Mouse (Mus musculus) heart, embryonic 14.5 days (tissue): ENCODE data around the gene Ttc21a. TPM values are rescaled to one million over a fixed set of nuclear protein-coding genes. Genes with fewer than 3 reads are reported as not detected.
A peak's percentile ranks its signal among the peaks of the same experiment; 100 is the strongest.

Source experiments
- ATAC-seq: fragments of 200-750 bp; cut with Nextera tagmentation; 2 replicates; pipeline ENCODE4 v1.8.0; 2017; ENCODE audit warnings: low read depth, moderate TSS enrichment; ENCODE audit not compliant: insufficient number of reproducible peaks, insufficient read depth, low FRiP score
- H3K27ac ChIP-seq, 2 experiments: fragments of 200-500 bp in 1 of 2; fragments of 300-500 bp in 1 of 2; sonication (generic) in 1 of 2; replicated peaks in 1 of 2; 2 replicates each; pipeline ENCODE4 v1.5.1; 2012 to 2014; ENCODE audit warnings: low read depth in 2 of 2, low read length in 2 of 2, control low read depth in 1 of 2, mild to moderate bottlenecking in 1 of 2, mixed read lengths in 1 of 2; ENCODE audit not compliant: control insufficient read depth in 1 of 2, insufficient read depth in 1 of 2
- H3K27me3 ChIP-seq: fragments of 300-500 bp; sonication (generic); 2 replicates; pipeline ENCODE4 v1.6.1; 2014; ENCODE audit warnings: mild to moderate bottlenecking, low read length, control low read depth; ENCODE audit not compliant: control insufficient read depth, insufficient read depth
- H3K36me3 ChIP-seq: fragments of 300-500 bp; sonication (generic); 2 replicates; pipeline ENCODE4 v1.6.1; 2014; ENCODE audit warnings: mild to moderate bottlenecking, control low read depth, low read length, mixed read lengths; ENCODE audit not compliant: control insufficient read depth, insufficient read depth
- H3K4me1 ChIP-seq, 2 experiments: fragments of 200-500 bp in 1 of 2; fragments of 300-500 bp in 1 of 2; sonication (generic) in 1 of 2; 2 replicates each; pipeline ENCODE4 v1.6.1; 2012 to 2014; ENCODE audit warnings: low read length in 2 of 2, control low read depth in 1 of 2, mixed read lengths in 1 of 2; ENCODE audit not compliant: control insufficient read depth in 2 of 2, insufficient read depth in 2 of 2
- H3K4me2 ChIP-seq: fragments of 300-500 bp; sonication (generic); 2 replicates; pipeline ENCODE4 v1.6.1; 2014; ENCODE audit warnings: mild to moderate bottlenecking, low read length
- H3K4me3 ChIP-seq, 2 experiments: fragments of 200-500 bp in 1 of 2; fragments of 300-500 bp in 1 of 2; sonication (generic) in 1 of 2; 2 replicates each; pipeline ENCODE4 v1.5.1; 2012 to 2014; ENCODE audit warnings: low read length in 2 of 2, mild to moderate bottlenecking in 2 of 2, control low read depth in 1 of 2, low read depth in 1 of 2, moderate library complexity in 1 of 2; ENCODE audit not compliant: control insufficient read depth in 1 of 2, insufficient read depth in 1 of 2
- H3K9ac ChIP-seq: fragments of 300-500 bp; sonication (generic); 2 replicates; pipeline ENCODE4 v1.6.1; 2014; ENCODE audit warnings: mild to moderate bottlenecking, low read length
- H3K9me3 ChIP-seq: fragments of 300-500 bp; sonication (generic); 2 replicates; pipeline ENCODE4 v1.6.1; 2016; ENCODE audit warnings: low read length, control low read depth; ENCODE audit not compliant: control insufficient read depth
- WGBS: fragments of 180-500 bp; shearing (Covaris S2); extraction: QIAGEN DNeasy Blood & Tissue Kit; methylation state at CpG from one replicate; pipeline ENCODE4 v1.1.7; 2014; 5-methylcytosine and 5-hydroxymethylcytosine counted together
- polyA plus RNA-seq: library from polyadenylated mRNA; unstranded; fragments of >200 nt; fragmentation: Nextera tagmentation; extraction: Ambion mirVana; gene quantifications from 2 replicates; pipeline ENCODE4 v1.2.1, GENCODE M21; 2014

The Ttc21a gene
- polyA plus RNA-seq, 1 experiment from 2014 or later: 0.49 TPM

DNA sequence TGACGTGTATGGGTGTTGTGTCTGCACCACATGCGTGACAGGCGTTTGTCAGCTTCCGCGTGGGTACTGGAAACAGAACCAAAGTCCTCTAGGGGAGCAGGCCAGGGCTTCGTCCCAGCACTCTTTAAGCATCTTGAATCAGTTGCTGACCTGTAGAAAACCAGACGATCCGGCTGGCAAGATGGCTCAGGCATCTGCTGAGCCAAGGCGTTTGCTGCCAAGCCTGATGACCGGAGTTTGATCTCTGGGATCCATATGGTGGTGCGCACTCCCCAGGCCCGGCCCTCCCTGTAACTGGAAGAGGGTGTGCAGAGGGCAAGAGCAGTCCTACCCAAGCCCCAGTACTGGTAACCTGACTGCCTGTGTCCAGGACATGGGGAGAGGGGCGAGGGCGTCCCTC, 4.5 kb downstream of the Ttc21a start:
- Histone ChIP-seq H3K27me3 (no peaks in the 10 kb centered on the region), H3K4me2 (no peak overlapping the region), H3K9ac (no peak overlapping the region), H3K27ac (no peak overlapping the region), H3K4me3 (no peak overlapping the region), H3K9me3 (no peaks in the 10 kb centered on the region), H3K4me1 (peaks cover 3 to 4% of the 10 kb centered on the region in 2 experiments; a peak in 2 of 4 replicates), H3K36me3 (no peaks in the 10 kb centered on the region)
- 88% methylated on average over 14 of the region's 14 CpGs for WGBS
- no peak for ATAC-seq

DNA sequence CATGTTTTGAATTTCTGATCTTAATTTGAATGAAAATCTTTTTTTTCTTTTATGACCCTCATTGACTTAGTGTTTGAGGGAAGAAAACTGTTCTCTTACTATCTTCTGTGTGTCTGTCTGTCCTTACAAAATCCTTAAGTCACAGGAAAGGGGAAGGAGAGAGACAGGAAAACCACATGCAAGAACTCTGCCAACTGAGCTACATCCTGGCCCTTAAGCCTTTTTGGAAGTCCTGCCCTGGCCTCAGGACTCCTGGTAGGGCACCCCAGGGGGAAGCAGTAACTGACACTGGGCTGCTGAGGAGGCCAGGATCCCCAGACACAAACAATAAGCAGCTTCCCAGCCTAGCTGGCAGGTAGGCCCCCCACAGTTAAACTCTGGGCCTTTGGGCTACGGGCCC, 5.9 kb downstream of the Ttc21a start:
- no peak overlapping the region for H3K27ac ChIP-seq
- 77% methylated on average over 1 of the region's 1 CpGs for WGBS
- ATAC-seq: no peak

DNA sequence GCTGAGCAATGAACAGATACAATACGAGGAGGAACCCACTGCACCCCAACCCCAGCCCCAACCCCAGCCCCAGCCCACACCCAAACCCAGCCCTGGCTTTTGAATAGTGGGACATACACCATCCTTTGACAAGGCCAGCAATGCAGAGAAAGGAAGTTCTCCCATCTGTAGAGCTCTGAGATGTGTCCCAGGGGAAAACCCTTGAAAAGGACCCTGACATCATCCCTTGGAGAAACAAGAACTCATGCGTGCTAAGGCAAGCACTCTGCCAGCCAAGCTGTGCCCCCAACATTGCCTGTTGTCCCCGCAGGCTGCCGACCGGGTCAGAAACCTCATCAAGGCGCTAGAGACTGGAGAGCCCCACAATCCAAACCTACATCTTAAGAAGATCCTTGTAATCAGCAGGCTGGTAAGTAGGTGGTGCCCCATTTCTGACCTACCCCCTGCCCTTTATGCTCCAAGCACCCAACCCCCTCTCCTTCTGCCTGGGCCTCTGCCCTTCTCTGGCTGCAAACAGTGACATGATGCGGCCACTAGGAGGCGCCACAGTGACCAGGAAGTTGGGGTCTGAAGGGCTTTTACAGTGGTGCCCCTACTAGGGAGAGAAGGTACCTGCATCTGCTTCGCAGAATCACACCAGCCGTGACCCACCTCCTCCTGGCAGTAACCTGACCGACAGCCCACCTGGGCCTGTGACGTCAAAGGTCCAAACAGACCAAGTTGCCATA, 7.9 kb downstream of the Ttc21a start:
- H3K27ac ChIP-seq: no peak overlapping the region
- no peak for ATAC-seq

More for the DNA sequence above, 5.9 kb downstream of the Ttc21a start:
- no peak overlapping the region for H3K9ac ChIP-seq
- no peaks in the 10 kb centered on the region for H3K36me3 ChIP-seq
- no peaks in the 10 kb centered on the region for H3K9me3 ChIP-seq
- no peak overlapping the region for H3K4me3 ChIP-seq
- no peaks in the 10 kb centered on the region for H3K27me3 ChIP-seq
- peaks cover 0 to 2% of the 10 kb centered on the region in 2 experiments; a peak in 1 of 4 replicates for H3K4me1 ChIP-seq
- H3K4me2 ChIP-seq: no peak overlapping the region

DNA sequence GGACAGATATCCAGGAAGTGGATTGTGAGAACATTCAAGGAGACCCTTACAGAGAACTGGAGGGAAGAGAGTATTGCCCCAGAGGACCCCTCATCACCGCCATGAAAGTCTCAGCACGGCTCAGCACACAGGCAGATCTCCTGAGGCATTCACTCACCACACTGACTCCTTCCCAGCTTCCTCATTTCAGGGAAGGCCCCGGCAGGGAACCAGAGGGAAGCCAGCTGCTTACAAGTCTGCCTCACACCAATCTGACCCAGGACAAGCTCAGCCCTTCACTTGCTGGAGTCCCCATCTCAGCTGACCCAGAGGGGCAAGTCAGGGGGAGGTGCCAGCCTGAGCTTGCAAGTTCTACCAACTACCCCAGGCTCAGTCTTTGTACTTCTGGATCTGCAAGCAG, 11.4 kb downstream of the Ttc21a start:
- Histone ChIP-seq H3K27ac (no peak overlapping the region), H3K9me3 (no peaks in the 10 kb centered on the region), H3K27me3 (no peaks in the 10 kb centered on the region), H3K4me2 (no peak overlapping the region), H3K9ac (no peak overlapping the region), H3K4me1 (peaks cover 0 to 2% of the 10 kb centered on the region in 2 experiments; a peak in 1 of 4 replicates), H3K4me3 (no peak overlapping the region), H3K36me3 (no peaks in the 10 kb centered on the region)
- no peak for ATAC-seq
- 29% methylated on average over 3 of the region's 3 CpGs for WGBS

More for the DNA sequence above, 7.9 kb downstream of the Ttc21a start:
- H3K4me2 ChIP-seq: no peak overlapping the region
- no peak overlapping the region for H3K4me3 ChIP-seq
- H3K9ac ChIP-seq: no peak overlapping the region
- H3K9me3 ChIP-seq: no peaks in the 10 kb centered on the region
- H3K27me3 ChIP-seq: no peaks in the 10 kb centered on the region
- WGBS: 66% methylated on average over 12 of the region's 12 CpGs
- H3K4me1 ChIP-seq: peaks cover 0 to 2% of the 10 kb centered on the region in 2 experiments; a peak in 1 of 4 replicates
- no peaks in the 10 kb centered on the region for H3K36me3 ChIP-seq

DNA sequence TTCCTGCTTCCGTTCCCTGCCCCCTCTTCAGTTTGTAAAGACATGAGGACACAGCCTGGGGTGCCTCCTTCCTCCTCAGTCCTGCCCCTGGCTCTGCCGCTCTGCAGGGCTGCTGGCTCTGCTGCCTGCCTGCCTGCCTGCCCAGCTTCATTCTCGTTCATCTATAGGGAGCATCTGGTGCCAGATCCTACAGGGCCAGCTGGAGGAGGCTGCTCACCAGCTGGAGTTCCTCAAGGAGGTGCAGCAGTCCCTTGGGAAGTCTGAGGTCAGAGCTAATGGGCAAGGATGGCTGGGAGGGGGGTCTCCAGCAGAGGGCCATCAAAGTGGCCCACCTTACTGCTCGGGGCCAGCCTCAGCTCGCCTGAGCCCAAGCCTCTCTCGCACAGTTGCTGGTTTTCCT, 13.0 kb downstream of the Ttc21a start:
- Histone ChIP-seq H3K9ac (no peak overlapping the region), H3K9me3 (no peaks in the 10 kb centered on the region), H3K4me2 (no peak overlapping the region), H3K27me3 (no peaks in the 10 kb centered on the region), H3K4me3 (no peak overlapping the region), H3K27ac (no peak overlapping the region), H3K4me1 (peaks cover 0 to 2% of the 10 kb centered on the region in 2 experiments; a peak in 1 of 4 replicates), H3K36me3 (no peaks in the 10 kb centered on the region)
- WGBS: 46% methylated on average over 6 of the region's 6 CpGs
- ATAC-seq: no peak

DNA sequence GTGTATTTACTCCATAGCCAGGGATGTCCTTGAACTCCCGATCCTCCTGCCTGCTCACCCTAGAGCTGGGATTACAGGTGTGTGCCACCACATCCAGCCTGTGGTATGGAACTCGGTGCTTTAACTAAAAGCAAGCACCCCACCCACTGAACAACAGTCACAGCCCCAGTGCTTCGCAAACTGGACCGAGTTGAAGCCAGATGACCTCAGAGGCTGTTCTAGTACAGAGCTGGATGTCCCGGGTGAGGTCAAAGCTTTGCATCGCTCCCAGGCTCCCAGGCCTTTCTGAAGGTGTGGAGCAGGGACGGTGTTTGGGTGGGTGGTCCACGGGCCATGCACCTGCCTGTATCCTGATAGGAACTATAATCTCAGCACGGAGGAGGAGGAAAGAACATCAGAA, 14.0 kb downstream of the Ttc21a start:
- Histone ChIP-seq H3K4me1 (peaks cover 0 to 2% of the 10 kb centered on the region in 2 experiments; a peak in 1 of 4 replicates), H3K4me2 (no peak overlapping the region), H3K27ac (no peak overlapping the region), H3K9me3 (no peaks in the 10 kb centered on the region), H3K36me3 (no peaks in the 10 kb centered on the region), H3K9ac (no peak overlapping the region), H3K4me3 (no peak overlapping the region), H3K27me3 (no peaks in the 10 kb centered on the region)
- 72% methylated on average over 9 of the region's 9 CpGs for WGBS
- ATAC-seq: no peak

DNA sequence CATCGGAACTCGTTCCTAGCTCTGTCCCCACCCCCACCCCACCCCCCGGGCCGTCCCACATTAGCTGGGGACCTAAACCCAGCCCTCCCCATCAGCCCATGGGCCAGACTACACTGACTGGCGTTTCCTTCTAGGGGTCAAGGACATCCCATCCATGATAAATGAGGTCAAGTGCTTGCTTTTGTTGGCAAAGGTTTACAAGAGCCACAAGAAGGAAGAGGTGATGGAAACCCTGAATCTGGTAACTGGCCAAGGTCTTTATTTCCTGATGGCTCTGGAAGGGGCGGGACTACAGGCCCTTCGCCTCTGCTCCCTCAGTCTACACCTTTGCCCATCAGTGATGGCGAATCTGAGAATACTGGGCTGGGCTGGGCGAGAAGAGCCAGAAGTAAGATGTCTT, 21.4 kb downstream of the Ttc21a start:
- H3K27ac ChIP-seq: no peak overlapping the region
- H3K27me3 ChIP-seq: no peaks in the 10 kb centered on the region
- no peak overlapping the region for H3K9ac ChIP-seq
- no peaks in the 10 kb centered on the region for H3K36me3 ChIP-seq
- H3K4me3 ChIP-seq: no peak overlapping the region
- WGBS: 54% methylated on average over 9 of the region's 9 CpGs
- no peaks in the 10 kb centered on the region for H3K9me3 ChIP-seq
- no peak overlapping the region for H3K4me2 ChIP-seq
- ATAC-seq: no peak
- H3K4me1 ChIP-seq: peaks cover 8 to 12% of the 10 kb centered on the region in 2 experiments; a peak in 3 of 4 replicates

DNA sequence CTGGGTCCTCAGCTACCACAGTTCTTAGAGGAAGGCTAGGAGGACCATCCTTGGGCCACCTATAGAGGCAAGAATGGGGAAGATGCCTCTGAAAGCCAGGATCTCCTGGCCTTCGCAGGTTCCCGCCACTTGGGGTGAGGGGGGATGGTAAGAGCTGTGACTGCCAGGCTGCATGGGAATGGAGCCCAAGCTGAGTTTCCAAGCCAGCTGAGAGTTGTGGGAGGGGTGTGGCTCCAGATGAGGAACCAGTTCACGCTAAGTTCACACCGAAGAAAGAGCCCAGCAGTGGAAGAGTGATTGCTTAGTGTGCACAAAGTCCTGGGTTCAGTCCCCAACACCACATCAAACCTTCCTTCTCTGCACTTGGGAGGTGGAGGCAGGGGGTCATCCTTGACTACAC, 24.8 kb downstream of the Ttc21a start:
- Histone ChIP-seq H3K9ac (no peak overlapping the region), H3K36me3 (no peaks in the 10 kb centered on the region), H3K4me2 (peak overlapping the region; percentile 55), H3K27me3 (no peaks in the 10 kb centered on the region), H3K4me1 (peaks cover 10 to 19% of the 10 kb centered on the region in 2 experiments; a peak in 3 of 4 replicates), H3K27ac (no peak overlapping the region), H3K4me3 (no peak overlapping the region), H3K9me3 (no peaks in the 10 kb centered on the region)
- 67% methylated on average over 4 of the region's 4 CpGs for WGBS
- ATAC-seq: no peak
